Mouse (Mus musculus) left cerebral cortex, adult 9 months (tissue): ENCODE data around the gene 4930415O20Rik.
A peak's percentile ranks its signal among the peaks of the same experiment; 100 is the strongest.
"Not testable (repeated sequence)": the region's sequence is repeated elsewhere in the genome, so short reads cannot be mapped to it uniquely, and the experiment has no call there.

ENCODE experiments used
- DNase-seq, 2 experiments: peaks; one replicate each; pipeline ENCODE4 v3.0.0; 2022; ENCODE audit warnings: low spot score in 2 of 2

4930415O20Rik gene

GRCm38 (mm10) chr15:98568256-98569033, 2.4 kb upstream of the 4930415O20Rik start:
- no peak for DNase-seq

GRCm38 (mm10) chr15:98569216-98569615, 1.6 kb upstream of the 4930415O20Rik start:
- no peak for DNase-seq

- no peak for DNase-seq
Observed at GRCm38 (mm10) chr15:98569795-98570365, 924 bp upstream of the 4930415O20Rik start.

GRCm38 (mm10) chr15:98573293-98573692, 2.5 kb downstream of the 4930415O20Rik start:
- no peak for DNase-seq

- DNase-seq = no peak
Observed at GRCm38 (mm10) chr15:98579310-98579709, 8.5 kb downstream of the 4930415O20Rik start.

- peak in 1 of 2 experiments; percentile 83 for DNase-seq
Observed at GRCm38 (mm10) chr15:98579795-98580464, 9.1 kb downstream of the 4930415O20Rik start.

GRCm38 (mm10) chr15:98582410-98582809, 11.6 kb downstream of the 4930415O20Rik start:
- peak in 1 of 2 experiments; percentile 30 for DNase-seq

GRCm38 (mm10) chr15:98582996-98583395, 12.2 kb downstream of the 4930415O20Rik start:
- no peak for DNase-seq

GRCm38 (mm10) chr15:98585421-98585820, 14.6 kb downstream of the 4930415O20Rik start:
- DNase-seq = no peak

- DNase-seq = not testable (repeated sequence)
Observed at GRCm38 (mm10) chr15:98586141-98586540, 15.3 kb downstream of the 4930415O20Rik start.

GRCm38 (mm10) chr15:98587751-98588150, 16.9 kb downstream of the 4930415O20Rik start:
- no peak for DNase-seq

- DNase-seq = no peak
Observed at GRCm38 (mm10) chr15:98589640-98590336, 19.0 kb downstream of the 4930415O20Rik start.

GRCm38 (mm10) chr15:98591396-98591795, 20.6 kb downstream of the 4930415O20Rik start:
- DNase-seq = no peak

GRCm38 (mm10) chr15:98594193-98594592, 23.4 kb downstream of the 4930415O20Rik start:
- DNase-seq = peak in 1 of 2 experiments; percentile 60

GRCm38 (mm10) chr15:98595049-98595448, 24.2 kb downstream of the 4930415O20Rik start:
- DNase-seq = no peak

- no peak for DNase-seq
Observed at GRCm38 (mm10) chr15:98596609-98597008, 25.8 kb downstream of the 4930415O20Rik start.

GRCm38 (mm10) chr15:98600036-98600709, 29.4 kb downstream of the 4930415O20Rik start:
- DNase-seq = no peak

GRCm38 (mm10) chr15:98601832-98602190, 31.0 kb downstream of the 4930415O20Rik start:
- DNase-seq = no peak

- no peak for DNase-seq
Observed at GRCm38 (mm10) chr15:98602191-98602881, 31.5 kb downstream of the 4930415O20Rik start.

- no peak for DNase-seq
Observed at GRCm38 (mm10) chr15:98602921-98603458, 32.2 kb downstream of the 4930415O20Rik start.
